Mouse (Mus musculus): ENCODE data around the gene Wars.

The Wars gene

DNA sequence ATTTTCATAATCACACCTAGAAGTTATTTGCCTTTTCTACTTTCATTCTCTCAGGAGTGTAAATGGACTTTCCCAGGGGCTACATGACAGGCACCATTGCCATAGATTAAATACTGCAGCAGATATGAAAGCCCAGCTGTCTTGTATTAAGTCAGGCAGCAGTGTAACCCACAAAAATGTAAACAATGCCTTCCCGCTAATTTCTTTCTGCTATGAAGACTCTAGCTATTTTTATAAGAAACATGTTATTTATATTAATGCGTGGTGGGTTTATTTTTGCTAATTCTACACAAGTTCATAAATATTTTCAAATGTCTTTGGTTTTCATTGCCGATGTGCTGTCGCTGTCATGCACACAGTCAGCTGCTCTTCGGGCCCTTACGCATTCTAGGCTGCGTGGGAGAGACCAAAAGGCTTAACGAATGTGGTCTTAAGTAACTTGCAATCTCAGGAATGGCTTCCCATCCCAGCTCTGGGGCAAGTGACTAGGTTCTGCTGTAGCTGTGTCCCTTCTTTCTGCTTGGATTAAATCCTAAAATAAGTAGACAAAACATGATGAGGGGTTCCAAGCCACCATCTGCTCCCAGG lies 16.0 kb upstream of the Wars start:
- in situ Hi-C loops (cut with MboI, MseI), result loop anchor here (5.0 to 10.0 kb wide), 3 partner anchors 392 to 482 kb away; no protein-coding TSS in a partner anchor

DNA sequence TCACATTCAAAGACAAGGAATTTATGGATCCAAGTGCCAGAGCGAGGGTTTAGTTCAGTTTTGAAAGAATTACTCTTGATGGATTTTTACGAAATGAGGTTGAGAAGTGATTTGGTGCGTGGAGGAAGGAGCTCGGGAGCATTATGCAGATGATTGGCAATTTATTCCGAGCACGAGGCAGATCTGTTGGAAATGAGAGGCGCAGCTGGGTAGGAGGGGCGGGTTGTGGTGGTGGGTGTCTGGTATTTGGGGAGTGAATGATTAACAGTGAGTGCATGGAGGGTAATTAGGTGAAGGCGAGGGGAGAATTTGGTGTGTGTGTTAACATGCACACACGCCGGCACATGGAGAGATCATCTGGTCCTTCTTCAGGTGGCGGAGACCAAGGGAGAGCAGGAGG lies 12.4 kb upstream of the Wars start:
- in situ Hi-C loops (cut with MboI, MseI), result loop anchor here (5.0 to 10.0 kb wide), 3 partner anchors 396 to 486 kb away; no protein-coding TSS in a partner anchor

DNA sequence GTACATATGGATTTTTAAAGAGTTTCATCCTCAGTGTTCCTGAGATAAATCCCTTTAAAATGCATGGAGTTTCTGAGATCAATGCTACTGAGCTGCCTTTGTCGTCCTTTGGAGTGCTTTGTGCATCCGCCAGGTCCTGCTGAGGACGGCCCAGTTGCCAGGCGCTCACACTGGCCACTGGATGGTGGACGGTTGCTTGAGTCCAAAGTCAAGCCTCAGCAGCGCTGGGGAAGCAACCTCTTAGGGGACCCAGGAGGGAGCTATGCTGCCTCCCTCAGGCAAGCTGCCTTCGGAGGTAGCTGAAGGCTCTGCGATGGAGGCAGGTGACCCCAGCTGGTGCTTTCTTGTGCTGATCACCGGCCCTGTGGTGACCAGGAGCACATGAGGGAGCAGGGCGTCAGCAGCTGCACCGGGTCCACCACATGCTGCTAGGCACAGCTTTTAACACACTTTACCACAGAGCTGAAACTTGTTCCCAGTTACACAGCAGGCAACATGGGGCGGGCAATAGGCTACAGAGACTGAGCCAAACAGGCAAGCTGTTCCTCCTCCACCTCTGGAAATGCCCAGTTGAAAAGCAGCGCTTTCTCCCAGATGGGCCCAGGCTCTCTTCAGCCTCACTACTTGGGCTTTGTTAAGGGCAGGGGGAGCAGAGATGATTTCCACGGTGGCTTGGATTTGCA lies 11.8 kb upstream of the Wars start:
- in situ Hi-C loops (cut with MboI, MseI), result loop anchor here (5.0 to 10.0 kb wide), 3 partner anchors 397 to 487 kb away; no protein-coding TSS in a partner anchor

DNA sequence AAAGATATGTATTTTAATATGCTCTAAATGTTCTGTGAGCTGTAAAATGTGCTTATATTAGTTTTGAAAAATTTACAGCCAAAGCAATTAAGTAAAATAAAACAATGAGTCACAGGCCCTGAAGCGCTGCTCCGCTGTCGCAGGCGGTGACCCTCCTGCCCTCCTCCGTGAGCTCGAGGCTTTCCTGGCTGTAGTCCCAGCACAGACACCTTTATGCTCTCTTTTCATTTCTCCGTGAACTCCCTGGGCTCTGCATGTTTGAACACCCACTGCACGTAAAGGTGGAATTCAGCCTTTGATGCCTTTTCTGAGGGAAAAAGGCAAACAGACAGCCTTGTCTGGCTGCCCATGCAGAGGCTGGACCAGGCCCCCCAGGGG lies 10.3 kb upstream of the Wars start:
- in situ Hi-C loops (cut with MboI, MseI), result loop anchor here in 1 of 2 experiments (10.0 kb wide), 1 partner anchor 411 kb away; no protein-coding TSS in a partner anchor

DNA sequence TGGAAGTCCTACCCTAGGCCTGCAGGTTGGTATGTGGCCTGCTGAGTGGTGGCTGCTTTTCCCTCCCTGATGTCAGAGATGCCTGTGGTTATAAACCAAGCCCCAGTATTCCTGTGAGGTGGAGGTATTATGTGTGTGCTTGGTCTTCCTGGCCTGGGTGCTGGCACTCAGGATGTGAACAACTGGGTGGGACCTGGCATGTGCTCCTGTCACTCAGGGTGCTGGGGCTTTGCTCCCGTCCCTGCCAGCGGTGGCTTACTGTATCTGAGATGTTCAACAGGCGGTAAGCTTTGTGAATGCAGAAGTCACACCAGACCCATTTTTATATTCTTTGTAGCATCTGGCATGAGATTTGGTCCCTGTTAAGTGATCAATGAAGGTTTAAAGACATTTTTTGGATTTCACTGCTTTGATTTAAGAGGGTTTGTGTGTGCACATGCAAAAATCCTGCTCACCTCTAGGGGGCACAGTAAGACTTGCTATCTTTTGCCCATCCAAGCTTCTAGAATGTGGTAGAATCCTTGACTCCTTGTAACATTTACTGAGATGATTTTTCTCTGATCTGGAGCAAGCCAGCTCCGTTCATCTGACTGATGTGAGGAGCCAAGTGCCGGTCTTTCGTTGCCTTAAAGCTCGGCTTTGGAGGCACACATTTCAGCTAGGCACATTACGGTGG lies 9.8 kb upstream of the Wars start:
- in situ Hi-C loops (cut with MboI, MseI), result loop anchor here in 1 of 2 experiments (10.0 kb wide), 1 partner anchor 411 kb away; no protein-coding TSS in a partner anchor

DNA sequence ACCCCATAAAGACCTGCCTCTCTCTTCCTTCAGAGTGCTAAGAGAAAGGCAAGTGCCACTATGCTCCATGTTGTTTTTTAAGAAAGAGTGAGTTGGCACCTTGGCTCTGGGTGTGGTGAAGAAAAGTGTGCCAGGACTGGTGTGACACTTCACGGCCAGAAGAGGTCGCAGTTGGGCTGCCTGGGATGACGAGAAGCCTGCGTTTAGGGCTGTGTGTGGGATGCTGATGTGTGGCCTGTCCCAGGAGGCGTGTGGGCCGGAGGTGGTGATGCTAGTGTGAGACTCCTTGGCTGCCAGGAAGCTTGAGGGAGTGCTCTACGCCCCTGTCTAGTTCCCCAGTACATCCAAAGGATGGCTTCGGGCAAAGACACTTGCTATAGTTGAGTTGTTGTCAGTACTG lies 9.0 kb upstream of the Wars start:
- in situ Hi-C loops (cut with MboI, MseI), result loop anchor here in 1 of 2 experiments (10.0 kb wide), 1 partner anchor 412 kb away; no protein-coding TSS in a partner anchor

DNA sequence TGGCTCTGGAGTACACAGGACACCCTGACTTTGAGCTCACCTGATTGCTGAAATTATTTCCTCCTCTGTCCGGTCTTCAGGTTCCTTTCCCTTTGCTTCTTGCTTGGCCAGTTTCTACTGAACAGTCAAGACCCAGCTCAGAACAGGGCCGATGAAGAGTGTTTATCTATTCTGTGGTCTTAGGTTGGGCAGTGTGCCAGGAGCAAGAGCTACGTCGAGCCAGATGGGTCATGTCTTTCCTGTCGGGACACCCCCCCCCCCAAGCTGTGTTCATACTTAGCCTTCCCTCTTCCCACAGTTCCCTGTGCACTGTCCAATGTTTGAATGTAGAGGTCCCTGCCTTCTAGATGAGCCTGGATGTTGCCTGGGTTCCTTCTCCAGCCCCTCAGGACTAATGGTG lies 7.4 kb upstream of the Wars start:
- in situ Hi-C loops (cut with MboI, MseI), result loop anchor here in 1 of 2 experiments (10.0 kb wide), 1 partner anchor 413 kb away; no protein-coding TSS in a partner anchor

DNA sequence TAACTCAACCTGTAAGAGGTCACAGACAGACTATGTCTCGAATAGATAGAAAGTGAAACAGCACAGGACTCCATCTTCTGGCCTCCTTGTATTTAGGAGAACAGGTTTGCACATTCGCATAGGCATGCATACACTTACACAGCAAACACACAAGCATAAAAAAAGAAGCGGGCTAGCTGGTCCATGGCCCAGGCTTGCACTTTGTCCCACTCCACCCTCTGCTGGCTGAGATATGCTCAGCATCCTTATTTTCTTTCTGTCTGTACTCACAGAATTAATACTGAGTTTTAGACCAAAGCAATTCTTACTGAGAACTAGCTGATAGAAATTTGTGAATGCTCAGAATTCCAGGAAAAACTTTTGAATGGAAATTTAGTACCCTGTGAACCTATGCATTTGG lies 2.0 kb upstream of the Wars start:
- in situ Hi-C loops (cut with MboI, MseI), result no loop called here

DNA sequence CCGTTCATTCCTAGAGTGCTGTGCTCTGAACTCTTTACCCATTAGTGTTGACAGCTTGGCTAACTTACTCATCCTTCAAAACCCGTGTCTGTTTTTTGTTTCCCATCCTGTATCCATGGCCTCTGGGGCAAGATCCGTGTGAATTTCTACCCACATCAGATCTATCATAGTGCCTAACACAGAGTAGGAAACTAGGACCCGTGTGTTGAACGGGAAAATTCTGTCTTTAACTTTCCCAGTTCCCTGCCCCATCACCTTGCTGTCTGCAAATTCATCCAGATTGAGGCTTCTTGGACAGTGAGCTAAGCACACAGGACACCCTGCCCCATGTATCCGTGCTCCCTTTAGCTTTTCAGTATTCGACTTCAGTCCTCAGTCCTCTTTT lies 450 bp upstream of the Wars start:
- in situ Hi-C loops (cut with MboI, MseI), result no loop called here

DNA sequence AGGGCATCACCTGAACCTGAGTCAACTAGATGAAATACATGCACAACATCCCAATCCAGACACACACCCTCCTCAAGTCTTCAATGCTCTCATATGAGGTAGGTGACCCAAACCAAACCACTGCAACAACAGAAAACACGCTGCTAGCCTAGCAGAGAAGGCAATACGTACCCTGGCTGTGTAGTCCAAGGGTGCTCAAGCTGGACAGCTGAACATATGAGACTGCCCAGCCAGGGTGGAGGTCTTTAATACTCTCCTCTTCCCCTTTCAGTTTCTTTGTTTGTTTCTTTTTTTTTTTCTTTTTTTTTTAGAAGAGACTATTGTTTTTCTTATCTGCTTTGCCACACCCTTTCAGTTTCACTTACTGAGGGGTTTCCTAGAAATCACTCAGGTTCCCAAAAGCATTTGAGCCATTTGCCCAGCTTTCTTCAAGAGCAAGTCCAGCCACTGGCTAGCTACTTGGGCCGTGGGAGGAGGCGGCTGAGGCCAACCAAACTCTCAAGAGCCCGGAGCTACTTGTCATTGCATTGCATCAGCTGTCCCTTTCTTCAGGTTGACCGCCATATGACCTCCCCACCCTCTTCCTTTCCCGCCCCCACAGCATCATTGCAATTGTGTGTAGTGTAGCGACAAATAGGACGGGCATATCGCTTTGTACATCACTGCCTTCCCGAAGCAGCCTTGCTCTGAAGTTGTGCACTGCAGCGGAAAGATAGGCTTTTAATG lies 822 bp downstream of the Wars start, which contains the start of gene Wdr25:
Gene Wdr25 (plus strand): TSS at position 643 of the 726 bp plus-strand sequence.
- in situ Hi-C loops (cut with MboI, MseI), result no loop called here

DNA sequence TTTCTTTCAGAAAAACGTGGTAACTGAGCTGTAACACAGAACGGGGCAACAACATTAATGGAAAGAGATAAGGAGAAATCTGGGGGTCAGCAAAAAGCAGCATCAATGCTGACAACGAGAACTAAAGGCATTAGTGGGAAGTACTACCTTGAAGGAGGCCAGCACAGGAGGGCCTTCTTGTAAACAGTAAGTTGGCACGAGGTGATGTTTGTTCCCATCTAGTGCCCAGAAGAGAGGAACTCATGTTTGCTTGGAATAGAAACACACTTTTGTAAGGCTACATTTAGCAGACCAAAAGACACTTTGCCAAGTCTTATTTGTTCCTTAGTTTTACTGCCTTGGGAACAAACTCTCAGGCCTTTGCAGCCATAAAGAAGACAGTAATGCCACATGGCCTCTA lies 5.3 kb downstream of the Wars start:
- in situ Hi-C loops (cut with MboI, MseI), result loop anchor here in 1 of 2 experiments (10.0 kb wide), 1 partner anchor 1726 kb away; no protein-coding TSS in a partner anchor

DNA sequence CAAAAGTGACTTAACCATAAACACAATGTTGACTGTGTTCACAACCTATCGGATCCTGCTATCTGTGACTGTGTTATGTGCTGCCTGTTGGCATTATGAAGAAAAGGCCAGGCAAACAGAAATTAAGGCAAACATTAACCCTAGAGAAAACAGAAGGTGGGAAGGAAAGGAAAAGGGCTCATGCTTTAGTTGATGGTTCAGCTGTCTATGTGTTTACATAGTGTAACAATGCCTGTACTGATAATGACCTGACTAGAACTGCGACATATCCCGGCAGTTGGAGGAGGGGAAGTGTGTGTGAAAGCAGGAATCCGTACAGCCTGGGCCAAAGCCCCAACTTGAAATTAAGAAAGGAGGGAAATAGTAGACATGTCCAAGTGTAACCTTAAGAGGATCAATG lies 6.9 kb downstream of the Wars start:
- in situ Hi-C loops (cut with MboI, MseI), result loop anchor here in 1 of 2 experiments (10.0 kb wide), 1 partner anchor 1728 kb away; no protein-coding TSS in a partner anchor

DNA sequence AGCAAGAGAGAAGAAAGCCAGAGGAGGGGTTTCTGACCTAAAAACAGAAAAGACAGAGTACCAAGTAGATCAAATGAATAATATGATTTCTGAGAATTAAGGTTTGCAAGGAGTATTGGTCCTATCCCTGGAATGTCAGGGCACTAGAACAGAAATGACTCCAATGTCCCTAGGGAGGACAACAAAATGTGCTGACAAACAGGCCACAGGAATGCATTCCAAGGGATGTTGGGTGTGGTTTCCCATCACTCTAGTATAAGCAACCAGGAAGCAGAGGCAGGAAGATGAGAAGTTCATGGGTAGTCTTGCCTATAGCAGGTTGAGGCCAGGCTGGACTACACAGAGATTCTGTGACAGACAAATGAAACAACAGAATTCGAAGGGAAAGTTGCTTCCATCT lies 8.1 kb downstream of the Wars start:
- in situ Hi-C loops (cut with MboI, MseI), result loop anchor here in 1 of 2 experiments (10.0 kb wide), 1 partner anchor 1729 kb away; no protein-coding TSS in a partner anchor

DNA sequence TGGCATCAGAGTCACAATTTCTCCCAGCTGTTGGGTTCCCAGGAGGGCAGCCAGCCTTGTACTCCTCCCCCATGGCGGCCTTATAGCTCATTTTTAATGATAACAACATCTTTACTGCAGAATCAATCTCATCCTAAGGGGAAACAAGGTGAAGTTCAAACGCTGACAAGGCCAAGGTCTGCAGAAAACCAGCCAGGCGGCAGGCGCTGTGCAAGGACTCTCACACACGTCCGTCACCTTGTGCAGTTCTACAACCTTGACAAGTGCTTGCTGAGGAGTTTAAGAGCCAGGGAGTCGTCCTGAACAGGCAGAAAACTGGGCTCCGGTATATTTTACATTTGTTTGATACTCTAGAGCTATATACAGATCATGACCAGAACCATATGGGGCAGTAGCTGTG lies 11.2 kb downstream of the Wars start:
- in situ Hi-C loops (cut with MboI, MseI), result loop anchor here in 1 of 2 experiments (10.0 kb wide), 1 partner anchor 1732 kb away; no protein-coding TSS in a partner anchor

DNA sequence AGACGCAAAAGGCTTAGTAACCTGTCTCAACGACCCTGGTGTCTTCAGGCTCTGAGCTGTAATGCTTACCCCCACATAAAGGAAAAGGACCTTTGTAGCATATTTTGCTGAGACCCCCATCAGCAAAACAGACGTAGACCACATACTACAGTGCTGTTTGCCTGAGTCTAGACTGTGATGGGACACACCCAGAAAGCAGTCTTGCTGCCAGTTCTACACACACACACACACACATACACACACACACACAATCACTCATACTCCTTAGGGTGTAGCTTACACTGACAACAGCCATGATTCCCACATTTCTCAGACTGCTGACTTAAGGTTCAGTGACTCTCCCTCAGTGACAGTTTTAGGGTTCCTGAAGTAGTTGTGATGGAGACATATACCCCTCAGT lies 12.8 kb downstream of the Wars start:
- in situ Hi-C loops (cut with MboI, MseI), result loop anchor here in 1 of 2 experiments (10.0 kb wide), 1 partner anchor 1734 kb away; no protein-coding TSS in a partner anchor

DNA sequence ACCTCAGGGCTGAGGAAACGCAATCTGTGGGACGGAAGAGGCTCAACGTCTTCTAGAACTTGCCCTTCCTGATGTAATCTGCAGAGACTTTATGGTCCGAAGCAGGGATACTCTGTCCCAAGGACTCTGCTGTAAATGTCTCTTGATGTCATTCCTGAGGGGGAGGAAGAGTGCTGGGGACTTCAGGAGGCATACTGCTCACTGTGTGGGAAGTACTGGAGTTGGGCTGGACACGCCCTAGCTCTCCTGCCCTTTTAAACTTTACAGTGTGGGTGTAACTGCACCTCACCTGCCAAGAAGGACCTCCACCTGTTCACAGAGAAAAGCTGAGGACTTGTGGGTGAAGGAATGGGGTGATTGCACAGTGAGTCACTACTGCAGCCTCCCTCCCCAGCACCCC lies 13.4 kb downstream of the Wars start:
- in situ Hi-C loops (cut with MboI, MseI), result loop anchor here in 1 of 2 experiments (10.0 kb wide), 1 partner anchor 1734 kb away; no protein-coding TSS in a partner anchor

DNA sequence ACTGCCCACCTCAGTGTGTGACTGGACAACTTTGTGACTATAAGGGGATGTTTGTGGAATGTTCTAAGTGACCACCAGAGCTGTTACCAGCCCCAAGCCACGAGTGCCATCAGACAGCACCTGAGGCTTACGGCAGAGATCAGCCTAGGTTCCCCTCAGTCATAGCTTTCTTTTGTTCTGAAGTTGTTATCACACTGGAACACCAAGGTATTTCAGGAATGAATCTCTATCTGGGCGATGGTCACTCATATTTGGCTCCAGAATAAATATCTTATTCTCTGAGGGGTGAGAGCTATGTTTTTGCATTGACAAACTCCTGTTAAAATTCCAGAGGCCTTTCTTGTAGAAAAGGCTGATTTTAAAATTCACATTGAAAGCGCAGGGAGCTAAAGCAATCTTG lies 14.8 kb downstream of the Wars start:
- in situ Hi-C loops (cut with MboI, MseI), result no loop called here

DNA sequence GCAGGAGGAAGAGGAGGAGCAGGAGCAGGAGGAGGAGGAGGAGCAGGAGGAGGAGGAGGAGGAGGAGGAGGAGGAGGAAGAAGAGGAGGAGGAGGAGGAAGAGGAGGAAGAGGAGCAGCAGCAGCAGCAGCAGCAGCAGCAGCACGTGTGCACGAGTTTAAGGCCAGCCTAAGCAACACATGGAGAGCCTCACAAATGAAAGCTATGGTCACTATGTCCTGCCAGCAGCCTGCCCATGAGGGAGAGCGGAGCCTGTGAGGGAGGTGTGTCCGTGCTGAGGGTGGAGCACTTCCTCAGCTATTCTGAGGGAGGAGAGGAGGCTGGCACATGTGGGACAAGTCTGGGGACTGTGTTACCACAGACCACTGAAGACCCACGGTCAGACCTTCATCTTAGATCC lies 20.9 kb downstream of the Wars start:
- in situ Hi-C loops (cut with MboI, MseI), result no loop called here

DNA sequence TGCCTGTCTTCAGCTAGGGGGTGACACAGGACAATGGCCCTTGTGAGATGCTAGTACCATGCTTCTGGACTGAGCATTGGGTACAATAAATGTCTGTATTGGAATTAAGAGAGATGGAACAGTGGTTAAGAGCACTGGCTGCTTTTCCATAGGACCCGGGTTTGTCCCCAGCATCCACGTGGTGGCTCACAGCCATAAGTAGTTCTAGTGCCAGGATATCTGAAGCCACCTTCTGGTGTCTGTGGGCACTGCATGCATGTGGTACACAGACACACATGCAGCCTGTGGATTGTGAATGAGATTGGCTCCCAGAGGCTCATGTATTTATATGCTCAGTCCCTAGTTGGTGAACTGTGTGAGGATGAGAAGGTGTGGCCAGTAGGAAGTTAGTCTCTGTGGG lies 24.4 kb downstream of the Wars start:
- in situ Hi-C loops (cut with MboI, MseI), result no loop called here

DNA sequence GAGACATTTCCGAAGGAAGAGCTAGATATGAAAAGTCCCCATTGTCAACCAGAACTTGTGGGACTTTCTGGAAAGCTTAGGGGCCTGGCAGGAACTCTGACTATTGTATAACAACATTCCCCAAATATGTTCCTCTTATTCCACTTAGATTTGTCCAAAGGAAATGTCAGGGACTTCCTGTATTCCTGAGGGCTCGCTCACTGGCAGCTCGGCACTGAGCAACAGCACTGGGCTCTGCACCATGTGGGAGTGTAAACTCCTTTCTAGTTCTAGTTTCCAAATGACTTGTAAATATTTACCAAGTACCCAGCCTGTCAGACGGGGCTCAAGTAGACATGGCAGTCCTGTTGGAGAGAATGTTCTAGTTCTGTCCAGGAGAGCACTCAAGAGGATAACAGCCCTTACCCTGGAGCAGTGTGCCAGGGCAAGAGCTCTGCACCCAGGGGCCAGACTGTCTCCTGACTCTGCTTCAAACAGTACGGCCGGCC lies 28.9 kb downstream of the Wars start:
- in situ Hi-C loops (cut with MboI, MseI), result no loop called here

DNA sequence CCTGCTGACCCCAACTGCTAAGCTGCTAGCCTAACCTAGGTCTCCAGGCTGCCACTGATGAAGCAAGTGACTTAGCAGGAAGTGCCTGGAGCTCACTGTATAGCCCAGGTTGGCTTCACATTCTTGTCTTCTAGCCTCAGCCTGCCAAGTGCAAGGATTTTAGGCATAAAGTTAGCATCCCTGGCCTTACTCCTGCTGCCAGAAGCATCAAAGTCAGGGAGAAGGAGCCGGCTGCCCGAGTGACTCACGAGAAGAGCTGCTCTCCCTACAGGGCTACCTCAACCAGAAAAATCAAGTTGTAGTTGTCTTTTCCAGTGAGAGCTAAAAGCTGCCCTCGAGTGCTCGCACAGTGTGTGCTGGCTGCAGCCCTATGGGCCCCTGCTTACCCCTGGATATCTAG lies 35.5 kb downstream of the Wars start:
- in situ Hi-C loops (cut with MboI, MseI), result no loop called here

All from T-helper 17 cell (primary cell).